In the genomic region with DNA sequence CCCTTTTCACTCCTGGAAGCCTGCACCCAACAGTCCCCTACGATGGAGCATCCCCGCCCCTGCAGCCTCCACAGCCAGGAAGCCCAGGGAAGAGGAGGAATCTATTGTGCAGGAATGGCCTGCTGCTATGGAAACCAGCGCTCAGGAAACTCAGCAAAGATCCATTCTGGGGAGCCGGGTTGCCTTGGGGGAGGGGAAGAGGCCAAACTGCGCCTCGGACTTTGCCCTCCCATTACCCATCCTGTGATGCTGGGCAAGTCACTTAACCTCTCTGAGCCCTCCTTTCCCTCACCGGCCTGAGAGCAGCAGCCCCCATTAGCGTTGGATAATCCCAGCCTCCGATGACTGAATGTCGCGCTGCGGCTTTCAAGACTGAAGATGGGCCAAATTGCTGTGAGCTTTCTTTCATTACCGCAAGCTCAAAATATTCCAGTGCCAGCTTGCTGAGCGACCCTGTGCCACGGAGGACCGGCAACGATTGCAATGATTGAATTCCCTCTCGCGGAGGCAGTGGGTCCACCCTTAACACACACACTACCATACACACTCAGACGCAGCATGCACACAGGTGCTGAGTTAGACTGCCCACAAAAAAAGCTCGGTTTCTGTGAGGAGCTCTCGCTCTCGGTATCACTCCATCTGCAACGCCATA, we compare ENCODE assay signal across 8 mouse cellular contexts. TPM values are rescaled to one million over a fixed set of nuclear protein-coding genes. Genes with fewer than 3 reads are reported as not detected.
A peak's percentile ranks its signal among the peaks of the same experiment; 100 is the strongest.
DNase-seq lines count a peak whose midpoint lies in the region; ATAC-seq lines count a peak whose summit lies in the region.

No protein-coding gene starts in this region.

- no peaks in the 10 kb centered on the region for H3K9me3 ChIP-seq in heart, embryonic 13.5 days
- no peaks in the 10 kb centered on the region for H3K9me3 ChIP-seq in hindbrain, embryonic 16.5 days (ENCODE audit: control insufficient read depth, low read length)
- H3K9me3 ChIP-seq in limb, embryonic 13.5 days, result no peaks in the 10 kb centered on the region

- H3K27ac ChIP-seq in heart, embryonic 13.5 days (replicated peaks), result no peak overlapping the region
- H3K27ac ChIP-seq in hindbrain, embryonic 16.5 days (ENCODE audit: low read depth, low read length), result peak overlapping the region; percentile 74
- H3K27ac ChIP-seq in limb, embryonic 13.5 days, result no peak overlapping the region

- peak overlapping the region; percentile 54 for H3K4me2 ChIP-seq in heart, embryonic 13.5 days
- H3K4me2 ChIP-seq in hindbrain, embryonic 16.5 days (ENCODE audit: low read length), result peak overlapping the region; percentile 57
- peak overlapping the region; percentile 58 for H3K4me2 ChIP-seq in limb, embryonic 13.5 days (replicated peaks)

- no peak for DNase-seq in heart, postnatal 10 days
- DNase-seq in embryo, embryonic 10.5 days (ENCODE audit: low spot score), result peak; percentile 81
- DNase-seq in right cerebral cortex, postnatal 25 days, result peak; percentile 84
- DNase-seq in adrenal gland, adult 8-10 months, result no peak
- DNase-seq in adrenal gland, adult 18-20 months (ENCODE audit: low spot score in 2 of 2), result no peak

- peaks cover 9% of the 10 kb centered on the region for H3K4me1 ChIP-seq in heart, embryonic 13.5 days
- H3K4me1 ChIP-seq in hindbrain, embryonic 16.5 days (ENCODE audit: control insufficient read depth, insufficient read depth, low read depth, low read length), result peaks cover 22% of the 10 kb centered on the region
- H3K4me1 ChIP-seq in limb, embryonic 13.5 days, result peaks cover 12% of the 10 kb centered on the region

- WGBS in heart, embryonic 13.5 days, result 16% methylated on average over 24 of the region's 24 CpGs
- WGBS in hindbrain, embryonic 16.5 days, result 5% methylated on average over 24 of the region's 24 CpGs
- 13% methylated on average over 24 of the region's 24 CpGs for WGBS in limb, embryonic 13.5 days

- H3K4me3 ChIP-seq in heart, embryonic 13.5 days, result peak overlapping the region; percentile 21; the same call in 1 of the 2 replicates
- H3K4me3 ChIP-seq in hindbrain, embryonic 16.5 days (ENCODE audit: low read length), result peak overlapping the region; percentile 26
- peak overlapping the region; percentile 26 for H3K4me3 ChIP-seq in limb, embryonic 13.5 days

- peaks cover 69% of the 10 kb centered on the region for H3K27me3 ChIP-seq in heart, embryonic 13.5 days (replicated peaks)
- no peaks in the 10 kb centered on the region for H3K27me3 ChIP-seq in hindbrain, embryonic 16.5 days (replicated peaks; ENCODE audit: control insufficient read depth, insufficient read depth, low read length)
- peaks cover 61% of the 10 kb centered on the region for H3K27me3 ChIP-seq in limb, embryonic 13.5 days

- H3K9ac ChIP-seq in heart, embryonic 13.5 days, result peak overlapping the region; percentile 6; the same call in 1 of the 2 replicates
- H3K9ac ChIP-seq in hindbrain, embryonic 16.5 days (ENCODE audit: low read depth, low read length), result peak overlapping the region; percentile 52
- H3K9ac ChIP-seq in limb, embryonic 13.5 days, result peak overlapping the region; percentile 19; the same call in 1 of the 2 replicates

- no peaks in the 10 kb centered on the region for H3K36me3 ChIP-seq in heart, embryonic 13.5 days
- H3K36me3 ChIP-seq in hindbrain, embryonic 16.5 days (ENCODE audit: control insufficient read depth, insufficient read depth, low read length), result no peaks in the 10 kb centered on the region
- H3K36me3 ChIP-seq in limb, embryonic 13.5 days, result no peaks in the 10 kb centered on the region

- no peak for ATAC-seq in heart, embryonic 13.5 days (ENCODE audit: extremely low read depth, insufficient number of reproducible peaks, low FRiP score, low TSS enrichment)
- ATAC-seq in hindbrain, embryonic 16.5 days, result peak; percentile 83
- ATAC-seq in limb, embryonic 13.5 days (ENCODE audit: low FRiP score, low read depth), result no peak

- intact Hi-C loops in heart, postnatal 10 days (cut with DNase I), result no loop called here

RNA-seq across cellular contexts. Expression of gene Sirpa, which starts 18.1 kb away (rescaled TPM):
- 14.4 and 17.6 TPM in 2 replicates for polyA plus RNA-seq in heart, embryonic 13.5 days (2015; fragmentation: Nextera tagmentation; extraction: Ambion mirVana)
- total RNA-seq in heart, postnatal 10 days (2021), result 10 to 100 TPM; 22.9 to 28.6 TPM
- polyA plus RNA-seq in hindbrain, embryonic 16.5 days (2015; fragmentation: Nextera tagmentation; extraction: Ambion mirVana), result 31.9 and 34.6 TPM in 2 replicates
- polyA plus RNA-seq in limb, embryonic 13.5 days (2015; fragmentation: Nextera tagmentation; extraction: Ambion mirVana), result 20.1 and 21.2 TPM in 2 replicates
- 10 to 100 TPM; 58.4 to 75.6 (median 70.1) TPM for total RNA-seq in adrenal gland, adult 8-10 months (2022)
- total RNA-seq in adrenal gland, adult 18-20 months (2021), result 10 to 100 TPM; 42.1 to 60.6 TPM

RNA-seq across cellular contexts. Expression of gene F830045P16Rik, which starts 38.1 kb away (rescaled TPM):
- polyA plus RNA-seq in heart, embryonic 13.5 days (2015; fragmentation: Nextera tagmentation; extraction: Ambion mirVana), result not detected in 2 replicates
- not detected for total RNA-seq in heart, postnatal 10 days (2021)
- polyA plus RNA-seq in hindbrain, embryonic 16.5 days (2015; fragmentation: Nextera tagmentation; extraction: Ambion mirVana), result not detected in 2 replicates
- polyA plus RNA-seq in limb, embryonic 13.5 days (2015; fragmentation: Nextera tagmentation; extraction: Ambion mirVana), result 0.09 TPM in 2 replicates
- not detected for total RNA-seq in adrenal gland, adult 8-10 months (2022)
- total RNA-seq in adrenal gland, adult 18-20 months (2021), result not detected

Comparison
In these comparisons a context has a peak if more than half of its experiments do, and no peak if none do; other contexts are left out.
1. DNase-seq: peak in embryo, embryonic 10.5 days (single experiment) and right cerebral cortex, postnatal 25 days (single experiment); none in heart, postnatal 10 days (0 of 2), adrenal gland, adult 8-10 months (single experiment) and adrenal gland, adult 18-20 months (0 of 2).
2. Peak in every context shown above with its lines, with median percentiles within 50 percentile points of each other: H3K4me2 ChIP-seq, H3K4me3 ChIP-seq and H3K9ac ChIP-seq.